Mouse (Mus musculus) megakaryocyte-erythroid progenitor cell, adult 5-6 weeks (primary cell): ENCODE results near the gene Vti1a. TPM values are rescaled to one million over a fixed set of nuclear protein-coding genes. Genes with fewer than 3 reads are reported as not detected.
A peak's percentile ranks its signal among the peaks of the same experiment; 100 is the strongest.

Experiments used
- ATAC-seq: replicated peaks from 2 replicates; pipeline ENCODE4 v1.8.0; 2016; ENCODE audit warnings: mild to moderate bottlenecking, inconsistent platforms; ENCODE audit not compliant: severe bottlenecking, poor library complexity, low FRiP score, low TSS enrichment
- total RNA-seq, 2 experiments: library from RNA; stranded (forward) in 1 of 2; stranded (reverse) in 1 of 2; fragments of 200-1000, 215-1000 nt in 1 of 2; fragments of >200 nt in 1 of 2; fragmentation: Nextera tagmentation in 1 of 2; gene quantifications; 2 replicates each; pipeline ENCODE4 v1.2.3; 2014 to 2017

Gene Vti1a
- total RNA-seq, 2 experiments from 2014 or later: 54.3 to 56.4 TPM

GRCm38 (mm10) chr19:55423065-55423716 is 107.1 kb downstream of the Vti1a start:
- no peak for ATAC-seq

GRCm38 (mm10) chr19:55423952-55424351 is 107.9 kb downstream of the Vti1a start:
- peak; percentile 87 for ATAC-seq

- ATAC-seq: no peak
Measured at GRCm38 (mm10) chr19:55424507-55424906, 108.4 kb downstream of the Vti1a start.

- ATAC-seq: no peak
Measured at GRCm38 (mm10) chr19:55440306-55440705, 124.2 kb downstream of the Vti1a start.

GRCm38 (mm10) chr19:55443618-55444017 is 127.5 kb downstream of the Vti1a start:
- ATAC-seq: no peak

- no peak for ATAC-seq
Measured at GRCm38 (mm10) chr19:55449084-55449483, 133.0 kb downstream of the Vti1a start.

GRCm38 (mm10) chr19:55449506-55449905 is 133.4 kb downstream of the Vti1a start:
- no peak for ATAC-seq

- ATAC-seq: no peak
Measured at GRCm38 (mm10) chr19:55456325-55457091, 140.4 kb downstream of the Vti1a start.

GRCm38 (mm10) chr19:55461963-55462362 is 145.9 kb downstream of the Vti1a start:
- ATAC-seq: no peak

GRCm38 (mm10) chr19:55463670-55464069 is 147.6 kb downstream of the Vti1a start:
- no peak for ATAC-seq

GRCm38 (mm10) chr19:55469301-55470051 is 153.4 kb downstream of the Vti1a start:
- ATAC-seq: no peak

GRCm38 (mm10) chr19:55472582-55472981 is 156.5 kb downstream of the Vti1a start:
- ATAC-seq: no peak

GRCm38 (mm10) chr19:55474225-55474624 is 158.1 kb downstream of the Vti1a start:
- ATAC-seq: no peak

- no peak for ATAC-seq
Measured at GRCm38 (mm10) chr19:55480526-55480925, 164.4 kb downstream of the Vti1a start.

GRCm38 (mm10) chr19:55481308-55481707 is 165.2 kb downstream of the Vti1a start:
- no peak for ATAC-seq

GRCm38 (mm10) chr19:55483526-55483925 is 167.4 kb downstream of the Vti1a start:
- ATAC-seq: no peak

GRCm38 (mm10) chr19:55484559-55484958 is 168.5 kb downstream of the Vti1a start:
- ATAC-seq: no peak

GRCm38 (mm10) chr19:55486473-55486872 is 170.4 kb downstream of the Vti1a start:
- ATAC-seq: no peak

GRCm38 (mm10) chr19:55491126-55492076 is 175.3 kb downstream of the Vti1a start:
- no peak for ATAC-seq
